Mouse (Mus musculus) c-Kit-positive CD71-positive TER-119-negative erythroid progenitor cells, embryonic 14.5 days (primary cell): ENCODE results near the gene Khk.

ENCODE experiments used
- DNase-seq: peaks from one replicate; pipeline ENCODE4 v3.0.0-alpha.2; 2013; ENCODE audit warnings: low read depth

Gene Khk

GRCm38 (mm10) chr5:30913060-30913841 is 8.0 kb upstream of the Khk start, which contains the start of gene Emilin1:
Gene Emilin1, plus strand, starts transcription at chr5:30913402.
- DNase-seq, result no peak

DNA sequence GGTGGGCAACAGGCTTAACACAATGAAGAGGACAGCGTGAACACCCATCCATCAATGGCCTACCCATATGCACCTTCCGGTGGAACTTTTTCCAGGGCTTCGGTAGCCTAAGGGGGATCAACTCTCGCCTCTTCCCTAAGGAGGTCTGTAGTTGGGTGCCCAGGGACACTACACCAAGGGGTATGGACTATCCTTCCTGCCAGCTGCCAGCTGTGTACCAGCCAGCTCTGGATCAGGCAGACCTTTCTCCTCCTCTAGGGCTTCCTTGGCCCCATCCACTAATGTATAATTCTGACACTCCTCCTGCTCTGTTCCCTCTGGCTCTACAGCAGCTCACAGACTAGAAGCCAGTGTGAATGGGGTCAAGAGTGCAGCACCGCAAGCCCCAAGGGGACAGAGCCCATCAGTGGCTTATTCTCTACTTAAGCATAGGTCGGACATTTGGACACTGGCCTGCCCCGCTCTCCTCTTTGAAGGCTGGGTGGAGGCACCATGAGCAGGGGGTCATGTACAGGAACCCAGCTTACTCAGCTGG is 7.1 kb upstream of the Khk start:
- no peak for DNase-seq

DNA sequence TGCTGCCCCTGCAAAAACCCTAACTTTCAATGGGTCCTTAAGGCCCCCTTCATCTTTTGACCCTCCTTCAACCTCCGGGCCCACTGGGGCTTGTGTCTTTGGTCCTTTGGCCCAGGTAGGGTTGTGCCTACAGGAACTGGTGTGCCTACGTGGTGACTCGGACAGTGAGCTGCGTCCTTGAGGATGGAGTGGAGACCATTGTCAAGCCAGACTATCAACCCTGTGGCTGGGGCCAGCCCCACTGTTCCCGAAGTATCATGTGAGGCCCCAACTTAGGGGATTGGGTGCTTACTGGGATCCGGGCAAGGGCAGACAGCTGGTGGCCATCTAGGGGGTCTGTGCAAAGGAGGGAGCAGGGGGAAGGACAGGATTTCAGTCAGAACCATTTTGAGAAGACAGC is 6.4 kb upstream of the Khk start:
- DNase-seq, result no peak

DNA sequence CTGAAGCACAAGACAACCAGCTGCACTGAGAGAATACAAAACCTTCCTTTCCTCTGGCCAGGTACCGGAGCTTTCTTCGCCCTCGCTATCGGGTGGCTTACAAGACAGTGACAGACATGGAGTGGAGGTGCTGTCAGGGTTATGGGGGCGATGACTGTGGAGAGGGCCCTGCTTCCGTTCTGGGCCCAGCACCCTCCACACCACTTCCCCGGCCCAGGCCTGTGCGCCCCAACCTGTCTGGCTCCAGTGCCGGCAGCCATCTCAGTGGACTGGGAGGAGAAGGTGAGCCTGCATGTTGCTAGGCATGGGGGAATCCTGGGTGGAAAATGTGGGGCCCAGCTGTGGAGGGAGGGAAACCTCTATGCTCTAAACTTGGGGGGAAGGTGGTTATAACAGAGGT is 5.8 kb upstream of the Khk start:
- no peak for DNase-seq

DNA sequence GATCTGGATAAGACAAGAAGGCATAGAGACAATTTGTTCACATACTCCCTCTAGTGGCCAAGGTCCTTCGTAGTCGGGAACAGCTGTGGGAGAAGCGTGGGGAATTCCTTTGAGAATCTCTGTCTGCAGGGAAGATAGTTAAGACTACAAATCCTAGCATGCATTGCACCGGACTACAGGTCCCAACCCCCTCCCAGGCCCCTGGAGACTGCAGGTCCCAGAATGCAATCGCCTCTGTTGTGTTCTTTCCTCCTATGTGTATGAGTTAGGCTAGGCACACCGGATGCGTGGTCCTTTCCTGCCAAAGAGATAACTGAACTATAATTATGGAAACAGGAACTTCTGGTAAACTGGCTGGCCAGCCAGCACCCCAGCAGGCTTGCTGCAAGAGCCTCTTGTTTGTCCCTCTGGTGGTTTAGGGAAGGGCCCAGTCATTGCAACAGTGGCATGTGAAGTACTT is 5.2 kb upstream of the Khk start:
- DNase-seq, result peak; percentile 63

- no peak for DNase-seq
Observed at GRCm38 (mm10) chr5:30916841-30917240, 4.4 kb upstream of the Khk start.

GRCm38 (mm10) chr5:30917348-30917747 is 3.9 kb upstream of the Khk start:
- DNase-seq, result no peak

- DNase-seq, result no peak
Observed at GRCm38 (mm10) chr5:30917891-30918670, 3.1 kb upstream of the Khk start.

DNA sequence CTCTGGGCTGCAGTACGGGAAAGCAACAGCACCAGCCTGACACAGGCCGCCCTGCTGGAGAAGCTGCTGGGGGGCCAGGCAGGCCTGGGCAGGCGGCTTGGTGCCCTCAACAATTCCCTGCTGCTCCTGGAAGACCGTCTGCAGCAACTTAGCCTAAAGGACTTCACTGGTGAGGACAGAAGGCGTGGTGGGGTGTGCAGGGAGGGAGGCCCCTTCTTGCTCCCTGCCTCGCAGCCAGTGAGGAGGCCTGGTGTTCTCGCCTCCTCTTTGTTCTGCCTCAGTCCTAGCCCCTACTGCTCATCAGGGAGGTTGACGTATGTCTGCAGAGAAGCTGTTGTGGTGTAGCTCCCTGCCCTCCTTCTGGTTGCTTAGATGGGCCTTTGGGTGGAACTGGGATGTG is 2.5 kb upstream of the Khk start:
- DNase-seq, result no peak

- no peak for DNase-seq
Observed at GRCm38 (mm10) chr5:30919831-30920614, 1.2 kb upstream of the Khk start.

- no peak for DNase-seq
Observed at GRCm38 (mm10) chr5:30920621-30921020, 610 bp upstream of the Khk start.

GRCm38 (mm10) chr5:30922581-30923041 is 1.4 kb downstream of the Khk start:
- DNase-seq, result no peak

- DNase-seq, result no peak
Observed at GRCm38 (mm10) chr5:30923119-30923518, 1.9 kb downstream of the Khk start.

DNA sequence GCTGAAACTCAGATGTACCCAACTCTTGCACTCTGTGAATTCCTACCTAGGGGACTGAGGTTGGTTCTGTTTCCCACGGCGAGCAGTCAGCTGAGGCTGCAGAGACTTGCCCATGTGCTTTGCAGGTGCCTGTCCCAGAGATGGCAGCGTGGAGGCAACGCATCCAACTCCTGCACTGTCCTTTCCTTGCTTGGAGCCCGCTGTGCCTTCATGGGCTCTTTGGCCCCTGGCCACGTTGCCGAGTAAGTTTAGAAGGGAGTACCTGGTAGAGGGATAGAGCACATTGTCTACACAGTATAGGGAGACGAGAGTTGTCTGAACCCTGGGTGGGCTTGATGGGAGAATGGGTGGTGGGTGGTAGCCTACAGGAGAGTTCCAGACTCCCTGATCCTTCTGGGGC is 3.4 kb downstream of the Khk start:
- no peak for DNase-seq

GRCm38 (mm10) chr5:30925217-30925616 is 4.0 kb downstream of the Khk start:
- no peak for DNase-seq

- no peak for DNase-seq
Observed at GRCm38 (mm10) chr5:30926073-30926472, 4.8 kb downstream of the Khk start.

- no peak for DNase-seq
Observed at GRCm38 (mm10) chr5:30927945-30928529, 6.8 kb downstream of the Khk start.

GRCm38 (mm10) chr5:30930121-30930520 is 8.9 kb downstream of the Khk start:
- DNase-seq, result no peak

- no peak for DNase-seq
Observed at GRCm38 (mm10) chr5:30930846-30931245, 9.6 kb downstream of the Khk start.

GRCm38 (mm10) chr5:30931378-30931777 is 10.1 kb downstream of the Khk start:
- DNase-seq, result no peak

DNA sequence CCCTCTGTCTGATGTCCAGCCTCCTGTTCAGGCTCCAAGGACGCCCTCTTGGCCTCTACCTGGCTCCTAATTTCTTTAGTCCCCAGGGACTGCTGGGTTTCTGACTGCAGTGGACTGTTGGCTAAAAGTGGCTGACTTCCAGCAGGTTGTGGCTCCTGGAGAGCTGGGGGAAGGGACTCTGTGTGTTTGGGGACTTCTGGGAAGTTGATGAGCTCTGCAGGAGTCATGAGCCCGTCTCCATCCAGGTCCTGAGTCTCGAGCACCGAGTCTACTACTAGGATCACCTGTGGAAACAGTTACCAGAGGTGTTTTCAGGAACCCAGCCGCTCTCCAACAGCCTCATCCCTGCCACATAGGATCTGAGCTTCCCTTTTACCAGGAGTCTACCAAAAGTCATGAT is 12.5 kb downstream of the Khk start:
- DNase-seq, result no peak
